Mouse (Mus musculus) brain, embryonic 14.5 days (tissue): ENCODE measurements at regions not wholly inside any gene's neighbourhood (a gene's known extent, or its start where the extent isn't known, plus 50 kb on each side); places are given as distances from the start of the nearest gene placed in this dataset.

Experiments used
- CTCF ChIP-seq: fragments of 200-500 bp; IDR thresholded peaks from 2 replicates; pipeline ENCODE4 v1.5.1; 2012; ENCODE audit warnings: inconsistent platforms, mild to moderate bottlenecking, moderate library complexity, borderline replicate concordance; ENCODE audit not compliant: insufficient read depth, insufficient read length; ENCODE audit errors: extremely low read depth
- POLR2A ChIP-seq: fragments of 200-500 bp; IDR thresholded peaks from 2 replicates; pipeline ENCODE4 v1.6.1; 2012; ENCODE audit warnings: mild to moderate bottlenecking, inconsistent platforms, borderline replicate concordance; ENCODE audit not compliant: poor library complexity, insufficient read depth, insufficient read length, severe bottlenecking; ENCODE audit errors: extremely low read depth

DNA sequence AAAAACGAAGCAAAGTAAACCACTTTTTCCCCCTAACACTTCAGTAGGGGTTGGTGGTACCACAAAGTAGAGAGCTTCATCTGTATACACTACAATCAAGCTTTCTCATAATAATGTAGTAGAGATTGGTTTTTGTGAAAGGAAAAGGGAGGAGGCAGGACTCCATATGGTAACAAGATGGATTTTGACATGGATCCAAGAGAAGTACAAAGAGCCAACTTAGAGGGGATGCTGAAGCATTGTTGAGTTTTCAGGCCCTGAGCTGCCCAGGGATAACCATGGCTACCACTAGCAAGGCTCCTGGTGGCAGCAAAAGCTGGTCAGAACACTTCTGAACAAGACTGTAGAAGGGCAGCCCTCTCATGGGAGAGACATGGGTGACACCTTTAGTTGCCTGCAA, 1093.6 kb upstream of the Lrrtm3 start:
- TF ChIP-seq CTCF (no peak), POLR2A (no peak)
